Mouse (Mus musculus) embryonic facial prominence, embryonic 15.5 days (tissue): ENCODE results near the gene Heyl. TPM values are rescaled to one million over a fixed set of nuclear protein-coding genes. Genes with fewer than 3 reads are reported as not detected.

ENCODE experiments used
- ATAC-seq: fragments of 200-750 bp; cut with Nextera tagmentation; 2 replicates; pipeline ENCODE4 v1.8.0; 2017; ENCODE audit warnings: low read depth, moderate TSS enrichment; ENCODE audit not compliant: insufficient number of reproducible peaks, low FRiP score, low TSS enrichment
- H3K27ac ChIP-seq: fragments of 300-500 bp; sonication (generic); replicated peaks from 2 replicates; pipeline ENCODE4 v1.5.1; 2015; ENCODE audit warnings: mild to moderate bottlenecking, inconsistent platforms
- H3K27me3 ChIP-seq: fragments of 300-500 bp; sonication (generic); 2 replicates; pipeline ENCODE4 v1.6.1; 2015; ENCODE audit warnings: inconsistent platforms
- H3K36me3 ChIP-seq: fragments of 300-500 bp; sonication (generic); 2 replicates; pipeline ENCODE4 v1.6.1; 2015; ENCODE audit warnings: mild to moderate bottlenecking, inconsistent platforms
- H3K4me1 ChIP-seq: fragments of 300-500 bp; sonication (generic); 2 replicates; pipeline ENCODE4 v1.6.1; 2015; ENCODE audit warnings: inconsistent platforms
- H3K4me2 ChIP-seq: fragments of 300-500 bp; sonication (generic); replicated peaks from 2 replicates; pipeline ENCODE4 v1.6.1; 2015; ENCODE audit warnings: mild to moderate bottlenecking, inconsistent platforms
- H3K4me3 ChIP-seq: fragments of 300-500 bp; sonication (generic); replicated peaks from 2 replicates; pipeline ENCODE4 v1.5.1; 2015; ENCODE audit warnings: mild to moderate bottlenecking, inconsistent platforms
- H3K9ac ChIP-seq: fragments of 300-500 bp; sonication (generic); 2 replicates; pipeline ENCODE4 v1.6.1; 2015; ENCODE audit warnings: inconsistent platforms
- H3K9me3 ChIP-seq: fragments of 300-500 bp; sonication (generic); replicated peaks from 2 replicates; pipeline ENCODE4 v1.6.1; 2016; ENCODE audit warnings: inconsistent platforms
- WGBS: fragments of 180-500 bp; shearing (Covaris S2); methylation state at CpG from one replicate; pipeline ENCODE4 v1.1.7; 2015; 5-methylcytosine and 5-hydroxymethylcytosine counted together
- polyA plus RNA-seq: library from polyadenylated mRNA; unstranded; fragments of >200 nt; fragmentation: Nextera tagmentation; extraction: Ambion mirVana; gene quantifications from 2 replicates; pipeline ENCODE4 v1.2.1, GENCODE M21; 2015

The Heyl gene
- polyA plus RNA-seq, 1 experiment from 2014 or later: 15.6 TPM

DNA sequence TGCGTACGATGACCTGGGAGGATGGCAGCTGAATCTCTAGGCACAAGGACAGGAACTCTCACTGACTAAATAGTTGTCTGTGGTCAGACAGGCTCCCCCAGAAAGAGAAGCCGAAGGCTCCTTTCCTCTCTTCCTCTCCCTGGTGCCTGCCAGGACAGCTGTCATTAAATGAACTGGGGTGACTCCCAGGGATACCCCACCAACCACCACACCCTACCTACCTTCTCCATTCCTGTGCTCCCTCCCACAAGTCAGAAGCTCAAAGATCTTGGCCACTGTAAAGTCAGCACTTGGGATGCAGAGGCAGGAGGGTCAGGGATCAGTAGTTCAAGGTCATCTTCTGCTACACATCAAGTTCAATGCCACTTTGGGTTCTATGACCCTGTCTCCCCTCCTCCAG, 515 bp upstream of the Heyl start:
- H3K36me3 ChIP-seq: no peaks in the 10 kb centered on the region
- WGBS: 54% methylated on average over 3 of the region's 3 CpGs
- no peak overlapping the region for H3K4me3 ChIP-seq
- no peak for ATAC-seq
- peaks cover 45% of the 10 kb centered on the region for H3K27me3 ChIP-seq
- H3K4me1 ChIP-seq: peaks cover 33% of the 10 kb centered on the region
- no peak overlapping the region for H3K27ac ChIP-seq
- H3K9me3 ChIP-seq: no peaks in the 10 kb centered on the region
- no peak overlapping the region for H3K4me2 ChIP-seq
- H3K9ac ChIP-seq: no peak overlapping the region

GRCm38 (mm10) chr4:123235835-123236430, 2.6 kb downstream of the Heyl start:
- no peaks in the 10 kb centered on the region for H3K9me3 ChIP-seq
- H3K4me2 ChIP-seq: 0 out of 2 replicates have a peak overlapping the region, but pooled peaks have one; percentile 2
- H3K27me3 ChIP-seq: peaks cover 66% of the 10 kb centered on the region
- peaks cover 34% of the 10 kb centered on the region for H3K4me1 ChIP-seq
- no peak overlapping the region for H3K27ac ChIP-seq
- no peak overlapping the region for H3K9ac ChIP-seq
- no peak for ATAC-seq
- no peak overlapping the region for H3K4me3 ChIP-seq
- H3K36me3 ChIP-seq: no peaks in the 10 kb centered on the region
- 42% methylated on average over 9 of the region's 9 CpGs for WGBS

GRCm38 (mm10) chr4:123236431-123237031, 3.2 kb downstream of the Heyl start:
- peaks cover 34% of the 10 kb centered on the region for H3K4me1 ChIP-seq
- peaks cover 65% of the 10 kb centered on the region for H3K27me3 ChIP-seq
- H3K36me3 ChIP-seq: no peaks in the 10 kb centered on the region
- WGBS: 66% methylated on average over 13 of the region's 13 CpGs
- no peak overlapping the region for H3K4me3 ChIP-seq
- ATAC-seq: no peak
- no peaks in the 10 kb centered on the region for H3K9me3 ChIP-seq
- H3K9ac ChIP-seq: no peak overlapping the region
- no peak overlapping the region for H3K27ac ChIP-seq
- 0 out of 2 replicates have a peak overlapping the region, but pooled peaks have one; percentile 12 for H3K4me2 ChIP-seq

DNA sequence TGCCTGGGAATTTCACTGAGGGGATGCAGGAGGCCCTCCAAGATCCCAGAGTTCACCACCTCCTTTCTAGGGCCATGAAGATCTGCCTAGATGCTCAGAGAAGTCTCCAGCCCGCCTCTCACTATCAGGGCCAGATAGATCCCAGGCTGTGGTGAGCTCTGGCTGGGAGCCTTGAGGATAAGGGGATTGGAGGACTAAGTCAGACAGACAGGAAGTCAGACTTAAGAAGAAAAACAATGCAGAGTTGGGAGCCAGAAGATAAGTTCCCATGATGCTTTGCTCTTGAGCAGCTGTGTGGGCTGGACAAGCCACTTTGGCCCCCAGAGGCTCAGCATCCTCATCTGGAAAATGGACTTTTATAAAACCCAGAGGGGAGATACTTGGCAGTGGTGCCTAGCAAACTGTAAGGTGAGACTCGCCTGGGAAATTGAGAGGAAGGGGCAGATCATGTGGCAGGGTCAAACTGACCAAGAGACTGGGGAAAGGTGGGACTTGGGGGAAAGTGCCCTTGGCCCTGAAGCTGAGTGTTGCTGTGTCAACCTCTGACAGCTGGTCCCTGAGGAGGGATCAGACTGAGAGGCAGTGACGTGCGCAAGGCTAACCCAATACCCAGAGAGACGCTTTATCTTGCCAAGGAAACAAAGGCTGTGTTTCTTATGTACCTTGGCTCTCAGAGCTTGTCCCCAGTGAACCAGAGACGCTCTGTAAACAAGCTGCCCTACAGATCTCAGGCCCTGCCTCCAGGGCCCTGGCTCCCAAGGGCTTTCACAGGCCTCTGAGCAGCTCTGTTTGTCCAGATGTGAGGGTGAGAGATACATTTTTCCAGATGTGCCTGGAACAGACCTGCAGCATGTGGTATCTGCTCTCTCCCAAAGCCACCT, 4.3 kb downstream of the Heyl start:
- Histone ChIP-seq H3K36me3 (no peaks in the 10 kb centered on the region), H3K4me1 (peaks cover 34% of the 10 kb centered on the region), H3K4me2 (no peak overlapping the region), H3K27ac (no peak overlapping the region; the same call in 1 of the 2 replicates), H3K27me3 (peaks cover 55% of the 10 kb centered on the region), H3K4me3 (no peak overlapping the region), H3K9ac (no peak overlapping the region), H3K9me3 (no peaks in the 10 kb centered on the region)
- WGBS: 47% methylated on average over 6 of the region's 6 CpGs
- no peak for ATAC-seq

DNA sequence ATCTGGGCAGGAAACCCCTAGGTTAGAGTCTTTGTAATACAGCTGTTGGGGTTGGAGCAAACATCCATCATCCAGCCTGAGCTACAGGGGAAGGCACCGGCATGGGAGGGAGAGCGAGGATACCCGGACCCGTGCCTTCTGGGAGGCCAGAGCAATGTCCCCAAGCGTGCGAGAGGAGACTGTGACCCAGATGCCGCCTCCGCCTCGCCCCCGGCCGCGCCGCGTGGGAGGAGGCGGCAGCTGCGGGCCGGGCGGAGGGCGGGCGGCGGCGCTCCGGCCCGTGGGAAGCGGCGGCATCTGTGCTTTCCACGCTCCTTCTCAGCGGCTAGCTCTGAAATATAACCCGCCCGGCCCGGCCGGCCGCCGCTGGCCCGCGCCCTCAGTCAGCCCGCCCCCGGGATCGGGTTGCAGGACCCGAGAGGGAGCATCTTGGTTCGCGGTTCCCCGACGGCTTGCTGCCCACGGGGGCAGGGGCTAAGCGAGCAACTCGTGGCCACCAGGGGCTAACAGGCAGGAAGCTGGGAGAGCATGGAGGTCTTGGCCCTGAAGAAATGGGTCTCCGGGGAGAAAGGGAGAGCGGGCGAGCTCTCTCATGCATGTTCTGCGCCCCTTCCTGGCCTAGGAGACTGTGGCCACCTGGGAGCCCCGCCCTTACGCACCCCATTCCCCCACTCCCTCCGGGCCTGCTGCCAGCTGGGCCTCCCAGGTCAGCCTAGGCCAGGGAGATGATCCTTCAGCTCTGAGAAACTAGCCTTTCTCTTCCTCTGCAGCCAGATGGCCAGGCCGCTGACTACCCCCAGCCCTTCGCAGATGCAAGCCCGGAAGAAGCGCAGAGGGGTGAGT, 6.2 kb downstream of the Heyl start:
- Histone ChIP-seq H3K4me2 (peak overlapping the region; percentile 65), H3K9me3 (no peaks in the 10 kb centered on the region), H3K9ac (peak overlapping the region; percentile 12; the same call in 1 of the 2 replicates), H3K4me3 (peak overlapping the region; percentile 31), H3K27me3 (peaks cover 38% of the 10 kb centered on the region), H3K4me1 (peaks cover 25% of the 10 kb centered on the region), H3K36me3 (no peaks in the 10 kb centered on the region), H3K27ac (peak overlapping the region; percentile 60)
- 6% methylated on average over 58 of the region's 58 CpGs for WGBS
- peak; percentile 65 for ATAC-seq

DNA sequence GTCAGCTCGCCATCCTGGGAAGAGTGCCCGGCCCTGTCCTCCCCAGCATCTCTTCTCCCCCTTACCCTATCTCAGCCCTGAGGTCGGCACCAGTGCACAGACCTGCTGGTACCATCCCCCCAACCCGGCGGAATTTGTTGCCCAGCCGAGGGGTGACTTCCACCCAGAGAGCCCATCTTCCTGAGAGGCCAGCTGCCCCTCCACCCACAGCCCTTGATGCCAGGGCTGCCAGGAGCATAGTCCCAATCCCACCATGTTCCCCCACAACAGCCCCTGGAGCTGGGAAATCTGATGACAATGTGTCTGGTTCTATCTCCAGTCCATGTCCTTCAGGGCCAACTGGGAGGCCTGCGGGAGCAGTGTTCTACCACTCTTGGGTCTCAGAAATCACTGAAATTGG, 12.9 kb downstream of the Heyl start:
- no peaks in the 10 kb centered on the region; the same call in 1 of the 2 replicates for H3K27me3 ChIP-seq
- H3K9ac ChIP-seq: no peak overlapping the region
- H3K27ac ChIP-seq: no peak overlapping the region
- no peaks in the 10 kb centered on the region for H3K36me3 ChIP-seq
- H3K9me3 ChIP-seq: no peaks in the 10 kb centered on the region
- ATAC-seq: no peak
- H3K4me1 ChIP-seq: peaks cover 8% of the 10 kb centered on the region
- no peak overlapping the region for H3K4me3 ChIP-seq
- WGBS: 74% methylated on average over 7 of the region's 7 CpGs
- H3K4me2 ChIP-seq: no peak overlapping the region

DNA sequence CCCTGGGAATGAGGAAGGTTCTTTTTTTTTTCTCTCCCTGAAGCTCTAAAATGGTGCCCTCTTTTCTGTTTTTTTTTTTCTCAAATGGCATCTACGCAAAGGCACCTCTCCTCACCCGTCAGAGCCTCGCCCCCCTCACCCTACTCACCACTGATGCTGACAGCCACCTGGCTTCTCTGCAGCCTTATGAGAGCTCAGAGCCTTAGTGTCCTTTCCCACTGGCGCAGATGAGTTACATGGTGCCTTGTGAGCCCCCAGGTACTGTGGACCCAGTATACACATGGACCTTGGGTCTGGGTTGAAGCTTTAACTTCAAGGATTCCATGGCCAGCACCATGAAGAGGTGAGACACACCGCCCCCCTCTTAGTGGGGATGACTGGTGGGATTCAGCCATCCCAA, 13.3 kb downstream of the Heyl start:
- H3K4me1 ChIP-seq: peaks cover 8% of the 10 kb centered on the region
- no peaks in the 10 kb centered on the region for H3K27me3 ChIP-seq
- no peak overlapping the region; the same call in 1 of the 2 replicates for H3K27ac ChIP-seq
- H3K4me2 ChIP-seq: no peak overlapping the region
- H3K36me3 ChIP-seq: no peaks in the 10 kb centered on the region
- no peak overlapping the region for H3K9ac ChIP-seq
- H3K9me3 ChIP-seq: no peaks in the 10 kb centered on the region
- WGBS: 87% methylated on average over 5 of the region's 5 CpGs
- no peak for ATAC-seq
- no peak overlapping the region for H3K4me3 ChIP-seq

- peaks cover 8% of the 10 kb centered on the region for H3K4me1 ChIP-seq
- H3K9ac ChIP-seq: no peak overlapping the region
- no peaks in the 10 kb centered on the region for H3K9me3 ChIP-seq
- H3K4me3 ChIP-seq: no peak overlapping the region
- 29% methylated on average over 7 of the region's 7 CpGs for WGBS
- H3K4me2 ChIP-seq: no peak overlapping the region
- peak; percentile 13; the same call in 1 of the 2 replicates for ATAC-seq
- H3K36me3 ChIP-seq: no peaks in the 10 kb centered on the region
- no peak overlapping the region; the same call in 1 of the 2 replicates for H3K27ac ChIP-seq
- H3K27me3 ChIP-seq: no peaks in the 10 kb centered on the region
These were observed 14.0 kb downstream of the Heyl start for GRCm38 (mm10) chr4:123247147-123247880.

DNA sequence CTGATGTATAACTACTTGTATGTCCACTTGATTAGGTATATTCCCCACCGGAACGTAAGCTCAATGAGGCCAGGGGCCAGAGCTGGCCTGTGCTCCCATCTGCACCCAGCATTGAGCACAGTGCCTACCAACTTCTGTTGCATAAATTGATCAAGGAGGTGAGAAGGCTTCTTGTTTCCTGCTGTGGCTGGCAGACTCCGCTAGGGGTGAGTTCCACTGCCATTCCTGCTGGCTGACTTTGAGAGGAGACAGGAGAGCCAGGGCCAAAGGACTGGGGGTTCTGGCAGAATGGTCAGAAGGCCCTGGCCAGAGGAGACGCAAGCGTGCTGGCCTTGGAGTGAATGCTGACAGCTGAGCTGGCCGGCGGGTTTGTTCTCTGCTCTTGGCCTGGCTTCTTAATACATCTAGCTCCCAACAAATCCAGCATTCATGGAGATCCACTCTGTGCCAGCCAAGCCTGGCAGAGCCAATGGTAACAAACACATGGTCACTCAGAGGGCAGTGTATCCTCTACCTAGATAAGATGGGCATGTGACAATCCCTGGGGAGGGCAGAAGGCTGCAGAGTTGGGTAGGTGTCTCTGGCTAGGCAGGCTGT, 15.7 kb downstream of the Heyl start:
- Histone ChIP-seq H3K36me3 (no peaks in the 10 kb centered on the region), H3K4me2 (no peak overlapping the region), H3K27me3 (no peaks in the 10 kb centered on the region), H3K27ac (no peak overlapping the region), H3K9me3 (no peaks in the 10 kb centered on the region), H3K4me3 (no peak overlapping the region), H3K9ac (no peak overlapping the region), H3K4me1 (peaks cover 8% of the 10 kb centered on the region)
- no peak for ATAC-seq
- 81% methylated on average over 7 of the region's 7 CpGs for WGBS

- Histone ChIP-seq H3K4me1 (peaks cover 4% of the 10 kb centered on the region), H3K4me2 (no peak overlapping the region), H3K4me3 (no peak overlapping the region), H3K27me3 (no peaks in the 10 kb centered on the region), H3K36me3 (no peaks in the 10 kb centered on the region), H3K9me3 (no peaks in the 10 kb centered on the region), H3K27ac (no peak overlapping the region), H3K9ac (no peak overlapping the region)
- 77% methylated on average over 5 of the region's 5 CpGs for WGBS
- ATAC-seq: no peak
These were observed 18.9 kb downstream of the Heyl start for GRCm38 (mm10) chr4:123252214-123252613.
